Mouse (Mus musculus) spleen, adult 2 months (tissue): ENCODE measurements at regions not wholly inside any gene's neighbourhood (a gene's known extent, or its start where the extent isn't known, plus 50 kb on each side); places are given as distances from the start of the nearest gene placed in this dataset.

Experiments used
- CTCF ChIP-seq: fragments of 200-500 bp; IDR thresholded peaks from 2 replicates; pipeline ENCODE4 v1.5.1; 2011; ENCODE audit warnings: mild to moderate bottlenecking, inconsistent platforms; ENCODE audit not compliant: insufficient read depth, insufficient read length, insufficient replicate concordance; ENCODE audit errors: extremely low read depth
- POLR2A ChIP-seq: fragments of 200-500 bp; IDR thresholded peaks from 2 replicates; pipeline ENCODE4 v1.6.1; 2011; ENCODE audit warnings: low read depth, low read length, inconsistent platforms

DNA sequence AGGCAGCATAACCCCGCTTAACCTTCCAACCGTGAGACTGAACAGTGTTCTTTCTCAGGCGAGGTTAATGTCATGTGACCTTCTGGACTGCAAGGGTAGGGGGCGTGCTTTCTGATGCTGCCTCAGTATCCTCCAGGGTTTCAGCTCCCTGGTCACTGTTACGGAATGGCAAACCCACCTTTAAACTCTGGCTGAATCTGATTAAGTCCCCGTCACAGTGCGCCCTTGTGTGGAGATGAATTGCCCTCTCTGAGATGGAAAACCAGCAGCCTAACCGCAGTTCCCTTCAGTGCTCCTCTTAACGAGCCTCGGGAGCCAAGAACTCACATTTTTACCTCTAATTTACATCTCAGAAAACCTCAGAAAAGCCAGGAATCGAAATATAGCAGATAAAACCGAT lies 260.0 kb downstream of the Dact1 start:
- TF ChIP-seq POLR2A (no peak), CTCF (no peak)
